Mouse (Mus musculus): ENCODE results near the gene Gm28043. TPM values are rescaled to one million over a fixed set of nuclear protein-coding genes. Genes with fewer than 3 reads are reported as not detected.

Gene Gm28043
- polyA plus RNA-seq, 1 experiment, result 0.98 TPM

GRCm38 (mm10) chr17:29668051-29668986 is 53.6 kb downstream of the Gm28043 start:
- Histone ChIP-seq H3K36me3 (ENCODE audit: control insufficient read depth, insufficient read depth, low read length) (peaks cover 4% of the 10 kb centered on the region), H3K27me3 (ENCODE audit: control insufficient read depth, insufficient read depth, low read length) (no peaks in the 10 kb centered on the region), H3K4me3 (ENCODE audit: control insufficient read depth, low read depth, low read length) (no peak overlapping the region), H3K27ac (ENCODE audit: control insufficient read depth, insufficient read depth, low read depth, low read length) (no peak overlapping the region), H3K4me1 (ENCODE audit: control insufficient read depth, insufficient read depth, low read length) (no peaks in the 10 kb centered on the region)
- TF ChIP-seq CTCF (IDR thresholded peaks at IDR 0.05; ENCODE audit: control insufficient read depth, insufficient read depth, insufficient replicate concordance, low read depth, low read length) (no peak), POLR2A (IDR thresholded peaks at IDR 0.05; ENCODE audit: control insufficient read depth, low read depth, low read length) (no peak)

GRCm38 (mm10) chr17:29669030-29669429 is 54.4 kb downstream of the Gm28043 start:
- H3K4me1 ChIP-seq (ENCODE audit: control insufficient read depth, insufficient read depth, low read length), result no peaks in the 10 kb centered on the region
- TF ChIP-seq CTCF (IDR thresholded peaks at IDR 0.05; ENCODE audit: control insufficient read depth, insufficient read depth, insufficient replicate concordance, low read depth, low read length) (no peak), POLR2A (IDR thresholded peaks at IDR 0.05; ENCODE audit: control insufficient read depth, low read depth, low read length) (no peak)
- H3K4me3 ChIP-seq (ENCODE audit: control insufficient read depth, low read depth, low read length), result no peak overlapping the region
- no peak overlapping the region for H3K27ac ChIP-seq (ENCODE audit: control insufficient read depth, insufficient read depth, low read depth, low read length)
- H3K36me3 ChIP-seq (ENCODE audit: control insufficient read depth, insufficient read depth, low read length), result peaks cover 4% of the 10 kb centered on the region
- no peaks in the 10 kb centered on the region for H3K27me3 ChIP-seq (ENCODE audit: control insufficient read depth, insufficient read depth, low read length)

GRCm38 (mm10) chr17:29669936-29670335 is 55.3 kb downstream of the Gm28043 start:
- TF ChIP-seq CTCF (IDR thresholded peaks at IDR 0.05; ENCODE audit: control insufficient read depth, insufficient read depth, insufficient replicate concordance, low read depth, low read length) (no peak), POLR2A (IDR thresholded peaks at IDR 0.05; ENCODE audit: control insufficient read depth, low read depth, low read length) (no peak)
- Histone ChIP-seq H3K4me1 (ENCODE audit: control insufficient read depth, insufficient read depth, low read length) (no peaks in the 10 kb centered on the region), H3K36me3 (ENCODE audit: control insufficient read depth, insufficient read depth, low read length) (peaks cover 5% of the 10 kb centered on the region), H3K4me3 (ENCODE audit: control insufficient read depth, low read depth, low read length) (no peak overlapping the region), H3K27me3 (ENCODE audit: control insufficient read depth, insufficient read depth, low read length) (no peaks in the 10 kb centered on the region), H3K27ac (ENCODE audit: control insufficient read depth, insufficient read depth, low read depth, low read length) (no peak overlapping the region)

GRCm38 (mm10) chr17:29671021-29671420 is 56.3 kb downstream of the Gm28043 start:
- TF ChIP-seq POLR2A (IDR thresholded peaks at IDR 0.05; ENCODE audit: control insufficient read depth, low read depth, low read length) (no peak), CTCF (IDR thresholded peaks at IDR 0.05; ENCODE audit: control insufficient read depth, insufficient read depth, insufficient replicate concordance, low read depth, low read length) (no peak)
- Histone ChIP-seq H3K27ac (ENCODE audit: control insufficient read depth, insufficient read depth, low read depth, low read length) (no peak overlapping the region), H3K27me3 (ENCODE audit: control insufficient read depth, insufficient read depth, low read length) (no peaks in the 10 kb centered on the region), H3K4me3 (ENCODE audit: control insufficient read depth, low read depth, low read length) (no peak overlapping the region), H3K36me3 (ENCODE audit: control insufficient read depth, insufficient read depth, low read length) (peaks cover 9% of the 10 kb centered on the region), H3K4me1 (ENCODE audit: control insufficient read depth, insufficient read depth, low read length) (no peaks in the 10 kb centered on the region)

- TF ChIP-seq CTCF (IDR thresholded peaks at IDR 0.05; ENCODE audit: control insufficient read depth, insufficient read depth, insufficient replicate concordance, low read depth, low read length), result no peak
- no peak for TF ChIP-seq POLR2A (IDR thresholded peaks at IDR 0.05; ENCODE audit: control insufficient read depth, low read depth, low read length)
- H3K27me3 ChIP-seq (ENCODE audit: control insufficient read depth, insufficient read depth, low read length), result no peaks in the 10 kb centered on the region
- no peak overlapping the region for H3K4me3 ChIP-seq (ENCODE audit: control insufficient read depth, low read depth, low read length)
- no peaks in the 10 kb centered on the region for H3K4me1 ChIP-seq (ENCODE audit: control insufficient read depth, insufficient read depth, low read length)
- peaks cover 12% of the 10 kb centered on the region for H3K36me3 ChIP-seq (ENCODE audit: control insufficient read depth, insufficient read depth, low read length)
- no peak overlapping the region for H3K27ac ChIP-seq (ENCODE audit: control insufficient read depth, insufficient read depth, low read depth, low read length)
Measured at GRCm38 (mm10) chr17:29673325-29673724, 58.6 kb downstream of the Gm28043 start.

- Histone ChIP-seq H3K36me3 (ENCODE audit: control insufficient read depth, insufficient read depth, low read length) (peaks cover 19% of the 10 kb centered on the region), H3K27me3 (ENCODE audit: control insufficient read depth, insufficient read depth, low read length) (no peaks in the 10 kb centered on the region), H3K4me3 (ENCODE audit: control insufficient read depth, low read depth, low read length) (no peak overlapping the region), H3K27ac (ENCODE audit: control insufficient read depth, insufficient read depth, low read depth, low read length) (no peak overlapping the region), H3K4me1 (ENCODE audit: control insufficient read depth, insufficient read depth, low read length) (no peaks in the 10 kb centered on the region; the same call in 1 of the 2 replicates)
- TF ChIP-seq POLR2A (IDR thresholded peaks at IDR 0.05; ENCODE audit: control insufficient read depth, low read depth, low read length) (no peak), CTCF (IDR thresholded peaks at IDR 0.05; ENCODE audit: control insufficient read depth, insufficient read depth, insufficient replicate concordance, low read depth, low read length) (no peak)
Measured at GRCm38 (mm10) chr17:29678526-29678925, 63.9 kb downstream of the Gm28043 start.

- H3K4me1 ChIP-seq (ENCODE audit: control insufficient read depth, insufficient read depth, low read length), result no peaks in the 10 kb centered on the region; the same call in 1 of the 2 replicates
- TF ChIP-seq CTCF (IDR thresholded peaks at IDR 0.05; ENCODE audit: control insufficient read depth, insufficient read depth, insufficient replicate concordance, low read depth, low read length) (no peak), POLR2A (IDR thresholded peaks at IDR 0.05; ENCODE audit: control insufficient read depth, low read depth, low read length) (no peak)
- H3K27ac ChIP-seq (ENCODE audit: control insufficient read depth, insufficient read depth, low read depth, low read length), result no peak overlapping the region
- peaks cover 19% of the 10 kb centered on the region for H3K36me3 ChIP-seq (ENCODE audit: control insufficient read depth, insufficient read depth, low read length)
- H3K4me3 ChIP-seq (ENCODE audit: control insufficient read depth, low read depth, low read length), result no peak overlapping the region
- no peaks in the 10 kb centered on the region for H3K27me3 ChIP-seq (ENCODE audit: control insufficient read depth, insufficient read depth, low read length)
Measured at GRCm38 (mm10) chr17:29679038-29679767, 64.5 kb downstream of the Gm28043 start.

Data from testis, adult 2 months (tissue).